Mouse (Mus musculus) cortical plate, adult 2 months (tissue): ENCODE measurements at regions not wholly inside any gene's neighbourhood (a gene's known extent, or its start where the extent isn't known, plus 50 kb on each side); places are given as distances from the start of the nearest gene placed in this dataset.

Source experiments
- H3K27ac ChIP-seq: fragments of 200-500 bp; 2 replicates; pipeline ENCODE4 v1.5.1; 2012; ENCODE audit warnings: low read length, control low read depth, inconsistent platforms; ENCODE audit not compliant: insufficient read depth
- H3K4me1 ChIP-seq: fragments of 200-500 bp; 2 replicates; pipeline ENCODE4 v1.6.1; 2011; ENCODE audit warnings: low read length; ENCODE audit not compliant: control insufficient read depth, insufficient read depth
- H3K4me3 ChIP-seq: fragments of 200-500 bp; 2 replicates; pipeline ENCODE4 v1.5.1; 2011; ENCODE audit warnings: mild to moderate bottlenecking, low read length, control low read depth; ENCODE audit not compliant: insufficient read depth
- CTCF ChIP-seq: fragments of 200-500 bp; IDR thresholded peaks from 2 replicates; pipeline ENCODE4 v1.5.1; 2011; ENCODE audit warnings: mild to moderate bottlenecking, control low read depth, low read length; ENCODE audit not compliant: insufficient read depth; ENCODE audit errors: extremely low read depth
- POLR2A ChIP-seq: fragments of 200-500 bp; IDR thresholded peaks from 2 replicates; pipeline ENCODE4 v1.6.1; 2011; ENCODE audit warnings: mild to moderate bottlenecking, low read length, control low read depth; ENCODE audit not compliant: insufficient read depth; ENCODE audit errors: extremely low read depth

GRCm38 (mm10) chr9:83326437-83327086, 114.4 kb downstream of the Lca5 start:
- peak overlapping the region; percentile 78 for H3K27ac ChIP-seq
- TF ChIP-seq POLR2A (no peak), CTCF (no peak)
- no peak overlapping the region for H3K4me3 ChIP-seq
- peaks cover 7% of the 10 kb centered on the region; the same call in 1 of the 2 replicates for H3K4me1 ChIP-seq

- TF ChIP-seq POLR2A (0 out of 2 replicates have a peak, but pooled peaks have one; percentile 36), CTCF (no peak)
- H3K4me1 ChIP-seq: peaks cover 9% of the 10 kb centered on the region
- no peak overlapping the region for H3K4me3 ChIP-seq
- peak overlapping the region; percentile 88 for H3K27ac ChIP-seq
Observed at GRCm38 (mm10) chr9:83325910-83326309, 115.0 kb downstream of the Lca5 start.

- H3K27ac ChIP-seq: no peak overlapping the region
- H3K4me3 ChIP-seq: no peak overlapping the region
- H3K4me1 ChIP-seq: peaks cover 9% of the 10 kb centered on the region
- TF ChIP-seq CTCF: no peak
- no peak for TF ChIP-seq POLR2A
Observed at GRCm38 (mm10) chr9:83324336-83324735, 116.6 kb downstream of the Lca5 start.

- TF ChIP-seq POLR2A (no peak), CTCF (no peak)
- peaks cover 11% of the 10 kb centered on the region for H3K4me1 ChIP-seq
- no peak overlapping the region for H3K27ac ChIP-seq
Observed at GRCm38 (mm10) chr9:83322991-83323583, 117.8 kb downstream of the Lca5 start.

GRCm38 (mm10) chr9:83321793-83322192, 119.1 kb downstream of the Lca5 start:
- Histone ChIP-seq H3K27ac (no peak overlapping the region), H3K4me1 (peaks cover 13% of the 10 kb centered on the region), H3K4me3 (no peak overlapping the region)
- TF ChIP-seq CTCF (no peak), POLR2A (no peak)

More at GRCm38 (mm10) chr9:83322991-83323583, 117.8 kb downstream of the Lca5 start:
- H3K4me3 ChIP-seq: no peak overlapping the region

- peaks cover 8% of the 10 kb centered on the region for H3K4me1 ChIP-seq
- TF ChIP-seq POLR2A: no peak
- TF ChIP-seq CTCF: no peak
- no peak overlapping the region for H3K4me3 ChIP-seq
- no peak overlapping the region for H3K27ac ChIP-seq
Observed at GRCm38 (mm10) chr9:83320834-83321233, 120.1 kb downstream of the Lca5 start.

- peaks cover 7% of the 10 kb centered on the region for H3K4me1 ChIP-seq
- H3K4me3 ChIP-seq: peak overlapping the region; percentile 34
- no peak for TF ChIP-seq POLR2A
- TF ChIP-seq CTCF: no peak
- no peak overlapping the region for H3K27ac ChIP-seq
Observed at GRCm38 (mm10) chr9:83316818-83317162, 124.1 kb downstream of the Lca5 start.

GRCm38 (mm10) chr9:83315941-83316817, 124.7 kb downstream of the Lca5 start:
- no peak for TF ChIP-seq POLR2A
- TF ChIP-seq CTCF: no peak
- H3K4me3 ChIP-seq: peak overlapping the region; percentile 34; the same call in 1 of the 2 replicates
- no peak overlapping the region for H3K27ac ChIP-seq
- peaks cover 5% of the 10 kb centered on the region for H3K4me1 ChIP-seq

- TF ChIP-seq POLR2A (no peak), CTCF (no peak)
- no peak overlapping the region for H3K27ac ChIP-seq
- H3K4me1 ChIP-seq: no peaks in the 10 kb centered on the region
- no peak overlapping the region for H3K4me3 ChIP-seq
Observed at GRCm38 (mm10) chr9:83308771-83309170, 132.2 kb downstream of the Lca5 start.
